Mouse (Mus musculus) hematopoietic stem cell, adult 5-6 weeks (primary cell): Measurements from ENCODE around the gene Fam107a. TPM values are rescaled to one million over a fixed set of nuclear protein-coding genes. Genes with fewer than 3 reads are reported as not detected.
"Not testable (repeated sequence)": the region's sequence is repeated elsewhere in the genome, so short reads cannot be mapped to it uniquely, and the experiment has no call there.

ENCODE experiments used
- ATAC-seq, 2 experiments: fragments of 125-278 bp in 1 of 2; replicated peaks in 1 of 2; 2 replicates each; pipeline ENCODE4 v1.8.0; 2016 to 2017; ENCODE audit warnings: inconsistent platforms in 2 of 2, mild to moderate bottlenecking in 2 of 2, moderate number of reproducible peaks in 2 of 2, low read depth in 1 of 2, moderate TSS enrichment in 1 of 2; ENCODE audit not compliant: low FRiP score in 2 of 2, poor library complexity in 2 of 2, severe bottlenecking in 2 of 2, insufficient read depth in 1 of 2, low TSS enrichment in 1 of 2
- total RNA-seq: library from RNA; stranded (forward); fragments of 172-1452, 232-1000 nt; gene quantifications from 2 replicates; pipeline ENCODE4 v1.2.3, GENCODE M21; 2017

Fam107a gene
- total RNA-seq, 1 experiment from 2014 or later = not detected

DNA sequence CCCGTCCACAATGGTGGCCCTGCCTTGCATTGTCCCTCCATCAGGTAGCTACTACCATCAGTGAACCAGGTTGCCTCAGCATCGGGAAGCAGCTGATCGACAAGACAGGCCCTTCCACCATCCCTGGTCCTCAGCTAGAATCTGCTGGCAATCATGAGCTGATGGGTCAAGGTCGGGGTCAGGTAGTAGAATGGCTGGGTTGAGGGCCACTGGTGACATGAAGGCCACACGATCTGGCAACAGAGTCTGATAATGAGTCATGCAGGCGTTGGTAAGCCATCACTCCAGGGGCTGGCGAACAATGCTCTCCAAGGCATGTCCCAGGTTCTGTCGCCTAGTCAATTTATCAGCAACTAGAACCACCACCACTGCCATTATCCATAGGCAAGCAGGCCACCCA lies 46.5 kb downstream of the Fam107a start:
- ATAC-seq = not testable (repeated sequence)

- ATAC-seq = no peak
Observed at GRCm38 (mm10) chr14:8264378-8264777, 53.4 kb downstream of the Fam107a start.

DNA sequence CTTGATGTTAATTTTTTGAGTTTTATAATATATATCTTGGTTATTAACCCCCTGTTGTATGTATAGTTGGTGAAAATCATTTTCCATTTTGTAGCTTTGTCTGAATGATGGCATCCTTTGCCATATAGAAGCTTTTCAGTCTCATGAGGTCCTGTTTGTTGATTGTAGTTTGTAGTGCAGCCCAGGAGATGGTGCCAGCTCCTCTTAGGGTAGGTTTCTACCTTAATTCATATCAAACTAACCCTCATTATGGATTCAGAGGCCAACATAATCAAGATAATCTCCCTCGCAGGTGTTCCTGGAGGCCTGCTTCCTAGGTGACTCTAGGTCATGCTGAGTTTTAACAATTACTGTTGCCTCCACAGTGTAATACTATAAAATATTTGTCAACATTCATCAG lies 55.6 kb downstream of the Fam107a start:
- no peak for ATAC-seq

DNA sequence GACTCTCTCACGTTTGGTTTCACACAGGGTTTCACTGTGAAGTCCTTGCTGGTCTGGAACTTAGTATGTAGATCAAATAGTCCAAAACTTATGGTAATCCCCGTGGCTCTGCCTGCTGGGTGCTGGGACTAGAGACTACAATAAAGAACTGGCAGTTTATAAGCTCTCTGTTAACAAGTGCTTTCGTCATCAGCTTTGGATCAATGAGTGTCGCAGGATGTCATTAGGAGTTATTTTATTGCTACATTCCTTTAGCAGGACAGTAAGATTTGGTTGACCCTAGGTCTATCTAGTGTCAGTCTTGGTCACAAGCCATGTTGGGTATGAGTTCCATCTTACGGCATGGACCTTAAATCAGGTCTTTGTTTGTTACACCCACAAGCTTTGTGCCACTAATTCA lies 57.6 kb downstream of the Fam107a start:
- ATAC-seq = no peak

DNA sequence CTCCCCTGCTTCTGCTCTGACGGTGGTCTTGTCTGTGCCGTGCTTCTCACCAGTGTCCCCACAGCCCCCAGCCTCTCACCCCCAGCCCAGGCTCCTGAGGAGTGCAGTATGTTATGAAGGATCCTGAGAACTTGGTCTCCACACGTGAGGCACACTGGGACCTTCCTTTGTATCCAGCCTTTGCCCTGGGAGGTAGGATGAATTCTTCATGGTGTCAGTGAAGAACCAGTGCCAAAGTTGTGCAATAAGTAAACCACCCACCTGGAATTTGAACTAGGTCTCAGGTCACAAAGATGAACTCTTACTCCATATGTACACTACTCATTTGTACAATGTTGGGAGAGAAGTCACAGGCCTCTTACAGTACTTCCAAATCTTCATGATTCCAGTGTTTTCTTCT lies 58.7 kb downstream of the Fam107a start, which contains the start of gene Acox2:
Gene Acox2 (minus strand): TSS at position 188 of the 400 bp plus-strand sequence.
- 0 out of 4 replicates have a peak, but pooled peaks of 1 of the 2 experiments have one; percentile 11 for ATAC-seq

DNA sequence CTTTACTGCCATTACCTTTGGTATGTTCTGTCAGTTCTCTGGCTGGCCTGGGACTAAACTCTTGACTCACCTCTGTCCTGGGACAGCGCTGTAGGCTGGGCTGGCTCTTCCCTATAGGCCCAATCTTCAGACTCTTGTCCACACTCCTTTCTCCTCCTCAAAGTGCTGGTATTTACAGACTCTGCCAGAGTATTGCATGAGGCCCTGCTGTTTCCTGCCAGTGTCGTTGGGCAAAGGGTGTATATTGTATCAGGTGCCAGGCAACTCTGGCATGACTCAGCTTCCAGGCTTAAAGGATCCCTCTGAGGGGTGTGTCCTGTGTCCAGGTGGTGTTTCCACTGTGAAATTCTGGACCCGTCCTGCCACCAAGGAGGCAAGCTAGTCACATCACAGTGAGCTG lies 59.1 kb downstream of the Fam107a start:
- peak; percentile 51 to 58; a peak in 1 of 4 replicates for ATAC-seq

DNA sequence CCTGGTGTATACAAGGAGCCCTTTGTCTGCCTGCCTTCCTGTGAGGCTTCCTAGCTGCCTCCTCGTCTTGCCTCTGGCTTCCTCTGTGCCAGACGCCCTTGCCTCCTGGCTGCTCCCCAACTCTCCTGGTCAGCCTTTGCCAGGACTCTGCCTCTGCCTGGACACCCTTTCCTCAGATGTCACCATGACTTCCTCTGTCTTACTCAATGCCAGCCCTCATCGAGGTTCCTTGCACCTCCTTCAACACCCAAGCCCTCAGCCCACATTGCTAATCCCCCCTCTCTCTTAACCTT lies 59.5 kb downstream of the Fam107a start:
- ATAC-seq = no peak

DNA sequence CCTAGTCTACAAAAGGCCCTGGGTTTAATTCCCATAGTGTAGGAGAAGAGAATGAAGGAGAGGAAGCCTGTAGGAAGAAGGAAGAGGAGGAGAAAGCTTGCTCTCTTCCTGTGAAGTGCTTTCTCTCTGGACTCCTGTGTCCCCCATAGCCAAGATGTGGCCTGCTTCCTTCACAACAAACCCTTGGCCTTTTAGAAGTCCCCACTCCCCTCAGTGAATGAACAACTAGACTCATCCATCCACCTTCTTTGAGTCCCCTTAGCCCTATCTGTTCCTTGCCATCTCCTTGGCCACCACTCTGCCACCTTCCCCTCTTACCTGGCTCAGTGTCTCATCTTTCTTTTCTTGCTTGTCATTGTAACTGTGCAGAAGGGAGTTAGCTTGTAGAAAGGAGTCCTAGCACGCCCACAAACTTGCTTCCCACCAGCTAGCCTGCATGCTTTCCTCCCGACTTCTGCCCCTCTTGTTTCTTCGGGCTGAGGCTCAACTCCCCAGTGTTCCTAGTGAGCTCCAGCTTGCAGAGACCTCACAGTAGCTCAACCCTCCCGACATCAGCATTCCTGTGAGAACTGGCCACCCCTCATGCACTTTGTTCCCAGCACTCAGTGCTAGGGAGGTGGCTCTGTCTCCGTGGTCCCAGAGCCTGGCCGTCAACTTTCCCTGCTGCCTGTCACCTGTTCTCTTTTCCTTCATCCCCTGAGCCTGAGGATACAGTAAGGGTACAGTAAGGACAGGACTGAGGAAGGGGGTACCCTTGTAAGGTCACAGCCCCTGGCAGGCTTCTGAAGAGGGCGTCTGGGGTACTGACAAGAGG lies 60.1 kb downstream of the Fam107a start:
- ATAC-seq = no peak

- no peak for ATAC-seq
Observed at GRCm38 (mm10) chr14:8256881-8257280, 60.9 kb downstream of the Fam107a start.

- ATAC-seq = no peak
Observed at GRCm38 (mm10) chr14:8256072-8256471, 61.8 kb downstream of the Fam107a start.

DNA sequence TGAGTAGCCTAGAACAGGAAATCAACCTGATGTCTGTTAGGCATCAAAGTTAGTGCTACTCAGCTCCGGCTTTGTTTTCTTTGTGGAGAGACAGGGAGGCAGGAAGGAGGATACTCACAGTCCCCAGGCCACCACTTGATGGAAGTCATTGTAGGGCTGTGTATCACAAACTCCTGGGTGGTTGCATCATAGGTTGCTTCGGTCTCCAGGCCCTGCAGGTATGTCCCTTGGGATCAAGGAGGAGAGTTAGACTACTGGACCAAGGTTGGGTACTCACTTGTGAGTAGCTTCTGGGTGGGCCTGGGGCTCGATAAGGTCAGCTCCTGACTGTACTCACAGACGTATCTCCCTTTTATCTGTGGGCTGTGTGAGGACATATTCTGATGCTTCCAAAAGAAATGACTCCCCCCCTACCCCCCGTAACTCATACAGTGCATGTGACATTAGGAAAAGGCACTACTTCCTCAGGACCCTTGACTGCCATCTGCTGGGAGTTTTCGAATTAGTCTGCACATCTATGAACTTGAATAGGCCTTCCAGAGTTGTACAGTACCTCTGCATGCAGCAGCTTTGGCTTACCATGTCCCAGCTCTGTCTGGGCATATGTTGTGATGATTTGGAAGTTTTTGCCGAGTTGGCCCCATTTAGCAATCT lies 62.6 kb downstream of the Fam107a start:
- ATAC-seq = peak; percentile 56 to 66

DNA sequence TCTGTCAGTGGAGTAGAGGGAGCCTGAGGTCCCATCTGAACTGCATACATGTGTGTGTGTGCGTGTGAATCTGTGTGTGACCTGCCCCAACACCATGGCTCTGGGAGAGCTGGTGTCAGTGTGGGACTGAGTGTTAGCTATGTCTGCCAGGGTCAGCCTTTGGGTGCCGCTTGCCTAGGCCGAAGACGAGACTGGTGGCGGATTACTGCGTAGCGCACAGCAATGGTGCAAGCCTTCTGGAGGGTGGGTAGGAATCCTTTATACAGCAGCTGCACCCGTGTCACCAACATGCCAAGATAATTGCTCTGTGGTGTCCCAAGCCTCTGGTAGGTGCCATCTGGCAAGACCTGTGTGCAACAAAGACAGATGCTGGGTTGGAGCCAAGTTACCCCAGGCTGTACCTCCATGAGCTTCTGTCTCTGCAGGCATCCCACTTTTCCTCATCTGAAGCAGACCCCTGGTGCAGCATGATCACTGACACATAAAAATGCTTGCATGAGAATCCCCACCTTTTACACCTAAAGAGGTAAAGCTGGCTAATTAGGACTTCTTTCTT lies 66.4 kb downstream of the Fam107a start:
- no peak for ATAC-seq

- no peak for ATAC-seq
Observed at GRCm38 (mm10) chr14:8250141-8250871, 67.5 kb downstream of the Fam107a start.

DNA sequence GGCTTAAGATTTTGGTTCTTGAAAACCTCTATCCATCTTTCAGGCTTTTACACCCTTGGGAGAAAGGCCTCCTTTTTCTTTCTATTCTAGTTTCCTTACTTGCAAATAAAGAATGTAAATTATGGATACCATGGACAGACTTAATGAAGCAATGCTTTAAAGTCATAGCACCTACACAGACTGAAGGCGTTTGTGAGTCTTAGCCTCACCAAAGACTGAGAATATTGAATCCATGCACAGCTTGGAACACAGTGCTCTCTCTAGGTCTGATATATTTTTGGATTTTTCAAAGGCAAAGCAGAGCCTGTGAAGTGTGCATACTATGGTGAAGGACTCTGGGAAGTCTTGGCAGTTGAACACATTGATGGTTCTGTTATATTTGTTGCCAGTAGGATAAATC lies 68.6 kb downstream of the Fam107a start:
- ATAC-seq = no peak

GRCm38 (mm10) chr14:8246878-8247277 lies 70.9 kb downstream of the Fam107a start:
- no peak for ATAC-seq
